Mouse (Mus musculus): ENCODE results near the gene Actl11. TPM values are rescaled to one million over a fixed set of nuclear protein-coding genes. Genes with fewer than 3 reads are reported as not detected.

Gene Actl11
- polyA plus RNA-seq, 1 experiment from 2014 or later: not detected

GRCm38 (mm10) chr9:107950460-107951355 is 22.4 kb downstream of the Actl11 start:
- Histone ChIP-seq H3K27ac (ENCODE audit: low read length) (peak overlapping the region; percentile 80), H3K9me3 (ENCODE audit: control insufficient read depth, low read length) (no peaks in the 10 kb centered on the region), H3K36me3 (ENCODE audit: control insufficient read depth, insufficient read depth, low read length) (no peaks in the 10 kb centered on the region), H3K4me3 (ENCODE audit: low read length) (peak overlapping the region; percentile 77), H3K4me1 (replicated peaks; ENCODE audit: control insufficient read depth, insufficient read depth, low read length) (peaks cover 7% of the 10 kb centered on the region), H3K9ac (ENCODE audit: low read length) (peak overlapping the region; percentile 84), H3K4me2 (ENCODE audit: low read depth, low read length) (peak overlapping the region; percentile 85), H3K27me3 (ENCODE audit: control insufficient read depth, insufficient read depth, low read depth, low read length) (no peaks in the 10 kb centered on the region)
- WGBS: 9% methylated on average over 45 of the region's 45 CpGs
- ATAC-seq (ENCODE audit: low read depth): peak; percentile 97

GRCm38 (mm10) chr9:107955613-107956289 is 27.5 kb downstream of the Actl11 start:
- 74% methylated on average over 6 of the region's 6 CpGs for WGBS
- peaks cover 7% of the 10 kb centered on the region for H3K4me1 ChIP-seq (replicated peaks; ENCODE audit: control insufficient read depth, insufficient read depth, low read length)
- no peak overlapping the region for H3K27ac ChIP-seq (ENCODE audit: low read length)
- H3K4me3 ChIP-seq (ENCODE audit: low read length): no peak overlapping the region
- ATAC-seq (ENCODE audit: low read depth): no peak
- no peak overlapping the region for H3K4me2 ChIP-seq (ENCODE audit: low read depth, low read length)
- peaks cover 12% of the 10 kb centered on the region for H3K36me3 ChIP-seq (ENCODE audit: control insufficient read depth, insufficient read depth, low read length)
- no peak overlapping the region for H3K9ac ChIP-seq (ENCODE audit: low read length)
- no peaks in the 10 kb centered on the region for H3K27me3 ChIP-seq (ENCODE audit: control insufficient read depth, insufficient read depth, low read depth, low read length)
- H3K9me3 ChIP-seq (ENCODE audit: control insufficient read depth, low read length): no peaks in the 10 kb centered on the region

DNA sequence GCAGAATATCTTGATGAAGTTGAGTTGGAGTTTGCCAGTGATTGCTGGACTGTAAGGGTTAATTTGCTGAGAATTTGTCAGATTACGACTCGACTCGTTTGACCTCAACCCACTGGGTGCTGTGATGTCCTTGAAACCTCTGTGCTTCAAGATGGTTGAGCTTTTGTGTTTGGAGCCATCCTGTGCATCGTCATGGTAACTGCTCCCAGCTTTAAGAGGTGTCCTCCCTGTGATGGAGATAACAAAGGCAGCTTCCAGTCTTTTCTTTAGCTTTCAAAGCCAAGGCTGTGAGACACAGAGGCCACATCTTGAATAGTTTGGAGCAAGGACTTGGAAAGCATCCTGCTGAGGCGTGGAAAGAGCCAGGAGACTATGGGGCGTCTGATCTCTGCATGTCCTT is 28.9 kb downstream of the Actl11 start:
- Histone ChIP-seq H3K27me3 (ENCODE audit: control insufficient read depth, insufficient read depth, low read depth, low read length) (no peaks in the 10 kb centered on the region), H3K9ac (ENCODE audit: low read length) (no peak overlapping the region), H3K4me2 (ENCODE audit: low read depth, low read length) (no peak overlapping the region), H3K4me3 (ENCODE audit: low read length) (no peak overlapping the region), H3K27ac (ENCODE audit: low read length) (no peak overlapping the region), H3K9me3 (ENCODE audit: control insufficient read depth, low read length) (no peaks in the 10 kb centered on the region), H3K36me3 (ENCODE audit: control insufficient read depth, insufficient read depth, low read length) (peaks cover 12% of the 10 kb centered on the region), H3K4me1 (replicated peaks; ENCODE audit: control insufficient read depth, insufficient read depth, low read length) (no peaks in the 10 kb centered on the region)
- WGBS: 60% methylated on average over 6 of the region's 6 CpGs
- ATAC-seq (ENCODE audit: low read depth): no peak

- WGBS: 49% methylated on average over 6 of the region's 6 CpGs
- Histone ChIP-seq H3K27ac (ENCODE audit: low read length) (no peak overlapping the region), H3K4me2 (ENCODE audit: low read depth, low read length) (no peak overlapping the region), H3K4me1 (replicated peaks; ENCODE audit: control insufficient read depth, insufficient read depth, low read length) (no peaks in the 10 kb centered on the region), H3K36me3 (ENCODE audit: control insufficient read depth, insufficient read depth, low read length) (peaks cover 12% of the 10 kb centered on the region), H3K4me3 (ENCODE audit: low read length) (no peak overlapping the region), H3K27me3 (ENCODE audit: control insufficient read depth, insufficient read depth, low read depth, low read length) (no peaks in the 10 kb centered on the region), H3K9me3 (ENCODE audit: control insufficient read depth, low read length) (no peaks in the 10 kb centered on the region), H3K9ac (ENCODE audit: low read length) (no peak overlapping the region)
- ATAC-seq (ENCODE audit: low read depth): no peak
Measured at GRCm38 (mm10) chr9:107959896-107960295, 31.6 kb downstream of the Actl11 start.

DNA sequence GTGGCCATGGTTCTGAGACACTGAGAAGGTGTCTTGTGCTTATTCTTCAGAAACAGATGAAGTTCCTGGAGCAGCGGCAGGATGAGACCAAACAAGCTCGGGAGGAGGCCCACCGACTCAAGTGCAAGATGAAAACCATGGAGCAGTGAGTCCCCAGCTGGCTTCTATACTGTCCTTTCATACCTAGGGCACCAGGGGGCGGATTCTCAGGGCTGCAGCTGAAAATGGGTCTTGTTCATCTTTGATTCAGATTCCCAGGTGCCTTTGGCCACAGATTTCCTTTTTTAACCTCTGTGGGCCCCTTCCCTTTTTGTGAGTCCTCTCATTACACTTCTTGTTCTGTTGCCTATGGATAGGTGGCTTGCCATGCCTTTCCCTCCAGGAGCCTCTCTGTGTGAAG is 32.7 kb downstream of the Actl11 start:
- Histone ChIP-seq H3K27me3 (ENCODE audit: control insufficient read depth, insufficient read depth, low read depth, low read length) (no peaks in the 10 kb centered on the region), H3K9me3 (ENCODE audit: control insufficient read depth, low read length) (no peaks in the 10 kb centered on the region), H3K4me3 (ENCODE audit: low read length) (no peak overlapping the region), H3K36me3 (ENCODE audit: control insufficient read depth, insufficient read depth, low read length) (peaks cover 12% of the 10 kb centered on the region), H3K27ac (ENCODE audit: low read length) (no peak overlapping the region), H3K9ac (ENCODE audit: low read length) (no peak overlapping the region), H3K4me2 (ENCODE audit: low read depth, low read length) (no peak overlapping the region), H3K4me1 (replicated peaks; ENCODE audit: control insufficient read depth, insufficient read depth, low read length) (no peaks in the 10 kb centered on the region)
- ATAC-seq (ENCODE audit: low read depth): no peak
- WGBS: 63% methylated on average over 4 of the region's 4 CpGs

- 85% methylated on average over 10 of the region's 10 CpGs for WGBS
- H3K9ac ChIP-seq (ENCODE audit: low read length): no peak overlapping the region
- peaks cover 12% of the 10 kb centered on the region for H3K36me3 ChIP-seq (ENCODE audit: control insufficient read depth, insufficient read depth, low read length)
- ATAC-seq (ENCODE audit: low read depth): no peak
- no peak overlapping the region for H3K4me2 ChIP-seq (ENCODE audit: low read depth, low read length)
- no peak overlapping the region for H3K27ac ChIP-seq (ENCODE audit: low read length)
- no peaks in the 10 kb centered on the region for H3K27me3 ChIP-seq (ENCODE audit: control insufficient read depth, insufficient read depth, low read depth, low read length)
- no peaks in the 10 kb centered on the region for H3K9me3 ChIP-seq (ENCODE audit: control insufficient read depth, low read length)
- no peak overlapping the region for H3K4me3 ChIP-seq (ENCODE audit: low read length)
- no peaks in the 10 kb centered on the region for H3K4me1 ChIP-seq (replicated peaks; ENCODE audit: control insufficient read depth, insufficient read depth, low read length)
Measured at GRCm38 (mm10) chr9:107961351-107961762, 33.1 kb downstream of the Actl11 start.

- ATAC-seq (ENCODE audit: low read depth): peak; percentile 44; the same call in 1 of the 2 replicates
- H3K9me3 ChIP-seq (ENCODE audit: control insufficient read depth, low read length): no peaks in the 10 kb centered on the region
- no peak overlapping the region for H3K27ac ChIP-seq (ENCODE audit: low read length)
- H3K4me1 ChIP-seq (replicated peaks; ENCODE audit: control insufficient read depth, insufficient read depth, low read length): no peaks in the 10 kb centered on the region
- no peak overlapping the region for H3K9ac ChIP-seq (ENCODE audit: low read length)
- no peaks in the 10 kb centered on the region for H3K27me3 ChIP-seq (ENCODE audit: control insufficient read depth, insufficient read depth, low read depth, low read length)
- no peak overlapping the region for H3K4me3 ChIP-seq (ENCODE audit: low read length)
- H3K36me3 ChIP-seq (ENCODE audit: control insufficient read depth, insufficient read depth, low read length): peaks cover 11% of the 10 kb centered on the region
- 44% methylated on average over 5 of the region's 5 CpGs for WGBS
- no peak overlapping the region for H3K4me2 ChIP-seq (ENCODE audit: low read depth, low read length)
Measured at GRCm38 (mm10) chr9:107961881-107962280, 33.6 kb downstream of the Actl11 start.

DNA sequence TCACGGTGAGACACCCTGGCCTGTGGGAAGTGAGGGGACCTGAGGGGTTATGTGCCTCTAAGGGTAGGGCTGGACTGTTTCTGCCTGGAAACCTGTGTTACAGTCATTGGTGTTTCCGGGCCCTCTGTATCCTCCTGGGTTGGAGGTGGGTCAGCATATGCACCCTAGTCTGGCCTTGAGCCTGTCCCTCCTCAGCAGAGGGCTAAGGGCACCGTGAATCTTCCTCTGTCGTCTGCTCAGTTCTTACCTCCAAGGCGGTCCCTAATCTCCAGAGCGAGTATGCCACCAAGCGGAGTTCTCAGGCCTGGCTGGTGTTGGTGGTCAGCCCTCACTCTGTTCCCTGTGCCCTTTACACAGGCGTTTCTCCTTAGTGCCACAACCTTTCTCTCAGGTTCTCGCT is 34.6 kb downstream of the Actl11 start:
- H3K4me2 ChIP-seq (ENCODE audit: low read depth, low read length): no peak overlapping the region
- ATAC-seq (ENCODE audit: low read depth): no peak
- no peak overlapping the region for H3K4me3 ChIP-seq (ENCODE audit: low read length)
- H3K36me3 ChIP-seq (ENCODE audit: control insufficient read depth, insufficient read depth, low read length): peaks cover 6% of the 10 kb centered on the region
- H3K27me3 ChIP-seq (ENCODE audit: control insufficient read depth, insufficient read depth, low read depth, low read length): no peaks in the 10 kb centered on the region
- no peaks in the 10 kb centered on the region for H3K4me1 ChIP-seq (replicated peaks; ENCODE audit: control insufficient read depth, insufficient read depth, low read length)
- H3K27ac ChIP-seq (ENCODE audit: low read length): no peak overlapping the region
- WGBS: 85% methylated on average over 9 of the region's 9 CpGs
- no peaks in the 10 kb centered on the region for H3K9me3 ChIP-seq (ENCODE audit: control insufficient read depth, low read length)
- H3K9ac ChIP-seq (ENCODE audit: low read length): no peak overlapping the region

DNA sequence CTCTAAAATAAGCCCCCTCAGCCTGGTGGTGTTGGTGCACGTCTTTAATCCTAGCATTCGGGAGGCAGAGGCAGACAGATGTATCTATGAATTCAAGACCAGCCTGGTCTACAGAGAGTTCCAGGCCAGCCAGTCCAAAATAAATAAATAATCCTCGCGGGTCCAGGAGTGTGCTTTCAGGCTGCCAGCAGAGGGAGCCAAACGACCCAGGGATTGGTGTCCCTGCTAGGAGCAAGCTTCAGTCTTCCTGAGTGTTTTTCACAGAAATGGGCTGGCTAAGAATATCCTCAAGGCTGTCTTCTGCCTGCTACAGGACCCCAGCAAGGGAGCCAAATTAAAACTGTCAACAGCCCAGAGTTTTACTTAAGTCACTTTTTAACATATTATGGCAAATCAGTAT is 35.4 kb downstream of the Actl11 start:
- ATAC-seq (ENCODE audit: low read depth): peak; percentile 72
- Histone ChIP-seq H3K36me3 (ENCODE audit: control insufficient read depth, insufficient read depth, low read length) (peaks cover 12% of the 10 kb centered on the region), H3K4me3 (ENCODE audit: low read length) (no peak overlapping the region), H3K9ac (ENCODE audit: low read length) (no peak overlapping the region), H3K9me3 (ENCODE audit: control insufficient read depth, low read length) (no peaks in the 10 kb centered on the region), H3K27me3 (ENCODE audit: control insufficient read depth, insufficient read depth, low read depth, low read length) (no peaks in the 10 kb centered on the region), H3K27ac (ENCODE audit: low read length) (no peak overlapping the region), H3K4me2 (ENCODE audit: low read depth, low read length) (no peak overlapping the region), H3K4me1 (replicated peaks; ENCODE audit: control insufficient read depth, insufficient read depth, low read length) (no peaks in the 10 kb centered on the region)
- 14% methylated on average over 5 of the region's 5 CpGs for WGBS

Measured in lung, embryonic 16.5 days (tissue).